Mouse (Mus musculus) forelimb bud, embryonic 11.5 days (tissue): ENCODE data around the gene Olfr1255.

ENCODE experiments used
- DNase-seq: peaks from one replicate; pipeline ENCODE4 v3.0.0-alpha.2; 2012; ENCODE audit warnings: low read depth, low spot score

The Olfr1255 gene

DNA sequence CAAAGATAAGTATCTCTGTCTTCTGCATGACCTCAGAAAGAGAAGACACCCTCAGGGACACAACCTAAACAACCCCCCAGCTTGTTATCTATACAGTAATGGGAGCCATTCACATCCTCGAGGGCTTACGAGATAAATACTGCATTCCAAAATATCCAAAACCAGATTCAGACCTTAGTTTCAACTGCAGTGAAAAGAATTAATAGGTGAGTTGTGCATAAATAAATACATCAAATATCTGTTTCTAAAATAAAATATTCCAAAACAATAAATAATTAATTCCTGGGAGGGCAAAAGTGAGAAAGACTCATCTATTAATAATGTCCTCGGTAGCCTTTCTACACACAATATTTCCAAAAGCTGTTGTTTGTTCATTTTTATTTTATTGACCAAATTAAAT, at the start of gene Olfr1255:
Olfr1255 (plus strand) TSS at position 301 of the 400 bp plus-strand sequence.
- no peak for DNase-seq

DNA sequence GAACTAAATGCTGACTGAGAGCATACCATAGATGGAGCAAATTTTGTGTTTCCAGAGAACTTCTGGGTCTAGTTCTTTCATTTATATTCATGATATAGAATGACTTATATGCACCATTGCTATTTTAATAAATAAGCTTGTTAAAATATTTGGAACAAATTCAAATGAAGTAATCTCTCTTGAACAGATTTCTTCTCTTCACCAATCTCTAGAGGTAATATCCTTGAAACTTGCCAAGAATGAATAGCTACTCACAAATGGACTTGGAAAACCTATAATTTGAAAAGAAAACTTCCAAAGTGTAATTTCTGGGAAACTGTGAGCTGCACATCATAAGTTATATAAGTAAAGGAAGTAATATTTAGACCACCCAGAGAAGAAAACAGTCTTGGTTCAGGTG, 18.3 kb upstream of the Olfr1255 start, which contains the start of gene Olfr1254:
Olfr1254 (minus strand) TSS at position 101 of the 400 bp plus-strand sequence.
- no peak for DNase-seq

GRCm38 (mm10) chr2:89799583-89799982, 12.3 kb upstream of the Olfr1255 start:
- no peak for DNase-seq

GRCm38 (mm10) chr2:89810751-89811150, 1.1 kb upstream of the Olfr1255 start:
- no peak for DNase-seq

- no peak for DNase-seq
These were observed 8.4 kb downstream of the Olfr1255 start for GRCm38 (mm10) chr2:89820216-89820615.

- DNase-seq = no peak
These were observed 29.6 kb downstream of the Olfr1255 start, which contains the start of gene Olfr1256 for GRCm38 (mm10) chr2:89841455-89841854. Olfr1256 (minus strand) TSS chr2:89841555.

DNA sequence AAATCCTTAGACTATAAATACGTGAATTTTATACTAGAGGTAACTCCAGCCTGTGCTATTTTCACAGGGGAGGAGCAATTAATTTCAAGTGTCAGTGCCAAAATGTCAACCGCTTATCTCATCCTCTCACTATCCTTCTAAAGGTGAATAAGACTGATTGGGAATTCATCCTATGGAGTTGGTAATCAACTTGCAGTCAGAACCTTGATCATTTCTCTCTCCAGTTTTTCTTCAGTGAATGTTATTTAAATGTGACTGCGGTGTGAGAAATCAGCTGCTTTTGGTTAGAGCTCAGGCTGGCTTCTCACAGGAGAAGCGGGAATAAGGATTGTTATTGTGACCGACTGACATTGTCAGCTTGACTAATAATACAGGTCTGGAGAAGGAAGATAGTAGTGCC, 36.3 kb downstream of the Olfr1255 start, which contains the start of gene Olfr48:
Olfr48 (minus strand) TSS at position 101 of the 400 bp plus-strand sequence.
- no peak for DNase-seq

DNA sequence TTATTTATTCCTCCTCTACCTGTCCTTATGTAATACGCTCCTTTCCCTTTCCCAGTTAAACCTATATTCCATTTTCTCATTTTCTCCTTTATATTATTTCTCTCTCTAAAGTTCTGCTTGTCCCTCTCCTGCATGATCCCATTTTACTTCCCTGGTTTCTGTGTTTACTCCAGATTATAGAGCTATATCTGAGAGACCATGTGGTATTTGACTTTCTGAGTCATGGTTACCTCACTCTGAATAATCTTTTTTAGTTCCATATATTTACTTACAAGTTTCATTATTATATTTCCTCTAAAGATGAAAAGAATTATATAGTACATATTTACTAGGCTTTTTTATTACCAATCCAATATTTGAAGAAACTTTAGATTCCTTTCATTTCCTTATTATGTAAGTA, 37.4 kb downstream of the Olfr1255 start:
- DNase-seq = no peak
